Mouse (Mus musculus) midbrain, embryonic 14.5 days (tissue): ENCODE measurements around the gene Pnmal2. TPM values are rescaled to one million over a fixed set of nuclear protein-coding genes. Genes with fewer than 3 reads are reported as not detected.

Source experiments
- ATAC-seq: fragments of 200-750 bp; cut with Nextera tagmentation; 2 replicates; pipeline ENCODE4 v1.8.0; 2017; ENCODE audit warnings: moderate number of reproducible peaks, moderate library complexity; ENCODE audit not compliant: low FRiP score, low TSS enrichment
- DNase-seq: peaks from one replicate; pipeline ENCODE4 v3.0.0-alpha.2; 2015
- H3K27ac ChIP-seq: fragments of 300-500 bp; sonication (generic); replicated peaks from 2 replicates; pipeline ENCODE4 v1.5.1; 2014; ENCODE audit warnings: mild to moderate bottlenecking, low read depth, low read length, moderate library complexity
- H3K27me3 ChIP-seq: fragments of 300-500 bp; sonication (generic); 2 replicates; pipeline ENCODE4 v1.6.1; 2014; ENCODE audit warnings: low read length, control low read depth, mixed read lengths; ENCODE audit not compliant: control insufficient read depth, insufficient read depth
- H3K36me3 ChIP-seq: fragments of 300-500 bp; sonication (generic); 2 replicates; pipeline ENCODE4 v1.6.1; 2014; ENCODE audit warnings: low read length, control low read depth; ENCODE audit not compliant: control insufficient read depth, insufficient read depth
- H3K4me1 ChIP-seq: fragments of 300-500 bp; sonication (generic); 2 replicates; pipeline ENCODE4 v1.6.1; 2014; ENCODE audit warnings: mild to moderate bottlenecking, antibody characterized with exemption, low read length, control low read depth; ENCODE audit not compliant: control insufficient read depth, insufficient read depth
- H3K4me2 ChIP-seq: fragments of 300-500 bp; sonication (generic); 2 replicates; pipeline ENCODE4 v1.6.1; 2014; ENCODE audit warnings: mild to moderate bottlenecking, low read length, moderate library complexity
- H3K4me3 ChIP-seq: fragments of 300-500 bp; sonication (generic); replicated peaks from 2 replicates; pipeline ENCODE4 v1.5.1; 2014; ENCODE audit warnings: low read depth, low read length
- H3K9ac ChIP-seq: fragments of 300-500 bp; sonication (generic); replicated peaks from 2 replicates; pipeline ENCODE4 v1.6.1; 2014; ENCODE audit warnings: mild to moderate bottlenecking, low read length, moderate library complexity
- H3K9me3 ChIP-seq: fragments of 300-500 bp; sonication (generic); 2 replicates; pipeline ENCODE4 v1.6.1; 2016; ENCODE audit warnings: low read length, control low read depth, mixed read lengths; ENCODE audit not compliant: control insufficient read depth
- whole genome bisulfite sequencing: fragments of 180-500 bp; shearing (Covaris S2); extraction: QIAGEN DNeasy Blood & Tissue Kit; methylation state at CpG from one replicate; pipeline ENCODE4 v1.1.7; 2014; 5-methylcytosine and 5-hydroxymethylcytosine counted together
- polyA plus RNA-seq: library from polyadenylated mRNA; unstranded; fragments of >200 nt; fragmentation: Nextera tagmentation; extraction: Ambion mirVana; gene quantifications from 2 replicates; pipeline ENCODE4 v1.2.1, GENCODE M21; 2014

The Pnmal2 gene
- polyA plus RNA-seq, 1 experiment from 2014 or later: 116 TPM

GRCm38 (mm10) chr7:16945419-16945818 is 937 bp downstream of the Pnmal2 start:
- H3K27me3 ChIP-seq: no peaks in the 10 kb centered on the region
- H3K9me3 ChIP-seq: no peaks in the 10 kb centered on the region
- ATAC-seq (no peak), DNase-seq (peak; percentile 53)
- peaks cover 79% of the 10 kb centered on the region for H3K4me1 ChIP-seq
- peak overlapping the region; percentile 97 for H3K27ac ChIP-seq
- H3K36me3 ChIP-seq: peaks cover 11% of the 10 kb centered on the region
- whole genome bisulfite sequencing: 10% methylated on average over 17 of the region's 17 CpGs
- peak overlapping the region; percentile 94 for H3K9ac ChIP-seq
- peak overlapping the region; percentile 80 for H3K4me3 ChIP-seq
- peak overlapping the region; percentile 96 for H3K4me2 ChIP-seq

DNA sequence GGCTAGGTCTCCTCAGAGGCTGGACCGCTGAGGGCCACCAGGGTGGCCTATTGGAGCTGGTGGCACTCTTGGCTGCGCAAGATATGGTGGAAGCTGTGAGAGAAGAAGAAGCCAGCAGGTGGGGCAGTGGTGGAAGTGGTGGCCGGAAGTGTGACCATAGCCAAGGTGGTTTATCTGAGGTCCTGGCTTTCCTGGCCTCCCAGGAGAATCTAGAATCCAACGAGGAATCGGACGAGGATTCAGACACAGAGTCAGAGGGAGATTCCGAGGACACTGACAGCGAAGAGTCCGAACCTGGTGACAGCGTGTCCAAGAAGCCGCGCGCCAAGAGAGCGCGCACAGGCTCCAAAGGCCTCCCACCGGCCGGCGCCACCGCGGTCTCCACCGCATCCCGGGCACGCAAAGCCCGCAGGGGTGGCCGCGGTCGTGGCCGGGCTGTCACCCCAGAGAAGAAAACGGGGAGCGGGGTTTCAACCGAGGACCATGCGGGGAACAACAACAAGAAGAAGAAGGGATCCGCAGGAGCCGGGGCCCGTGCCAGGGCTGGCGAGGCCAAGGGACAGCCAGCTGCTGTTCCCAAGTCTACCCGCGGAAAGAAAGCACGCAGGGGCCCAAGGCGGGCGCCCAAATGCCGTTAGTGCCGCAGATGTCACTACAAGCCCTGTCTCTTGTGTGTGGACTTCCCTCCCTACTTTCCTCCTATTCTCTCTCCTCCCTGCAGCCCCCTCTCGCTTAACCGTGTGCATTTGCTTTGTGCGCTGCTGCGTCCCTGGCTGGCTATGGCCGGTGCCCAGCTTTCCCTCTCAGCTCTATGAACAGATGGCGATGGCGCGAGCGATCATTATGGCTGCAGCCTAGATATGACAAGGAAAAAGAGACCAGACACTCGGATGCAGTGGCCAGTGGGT is 2.2 kb downstream of the Pnmal2 start:
- WGBS: 1% methylated on average over 53 of the region's 53 CpGs
- H3K4me2 ChIP-seq: peak overlapping the region; percentile 96
- peaks cover 70% of the 10 kb centered on the region for H3K4me1 ChIP-seq
- H3K27me3 ChIP-seq: no peaks in the 10 kb centered on the region
- H3K27ac ChIP-seq: peak overlapping the region; percentile 97
- H3K9ac ChIP-seq: peak overlapping the region; percentile 94
- ATAC-seq (no peak), DNase-seq (peak; percentile 64)
- H3K36me3 ChIP-seq: peaks cover 11% of the 10 kb centered on the region
- H3K4me3 ChIP-seq: peak overlapping the region; percentile 80
- no peaks in the 10 kb centered on the region for H3K9me3 ChIP-seq

DNA sequence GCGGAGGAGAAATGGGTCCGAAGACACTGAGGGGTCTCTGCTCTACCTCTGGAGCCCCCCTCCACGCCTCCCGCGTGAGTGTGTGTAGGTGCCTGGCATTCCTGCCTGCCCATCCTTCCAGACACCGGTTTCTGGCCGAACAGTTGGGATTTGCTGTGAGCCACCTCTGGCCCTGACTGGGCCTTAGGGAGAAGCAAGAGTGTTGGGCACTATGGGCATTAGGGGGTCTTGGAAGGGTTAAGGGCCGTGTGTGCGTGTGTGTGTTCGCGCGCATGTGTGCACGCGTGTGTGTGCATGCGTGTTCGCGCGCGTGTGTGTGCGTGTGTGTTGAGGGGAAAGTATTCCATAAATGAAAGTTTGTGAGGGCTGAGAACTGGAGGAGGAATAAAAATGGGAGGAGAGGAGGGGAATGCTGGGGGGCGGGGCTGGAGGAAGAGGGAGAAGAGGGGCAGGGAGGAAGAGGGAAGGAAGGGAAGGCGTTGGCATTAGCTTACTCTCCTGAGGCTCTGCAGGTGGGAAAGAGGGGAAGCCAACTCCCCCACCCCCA is 2.9 kb downstream of the Pnmal2 start:
- ATAC-seq: no peak
- WGBS: 13% methylated on average over 22 of the region's 22 CpGs
- Histone ChIP-seq H3K4me2 (peak overlapping the region; percentile 96), H3K27ac (peak overlapping the region; percentile 97), H3K4me3 (peak overlapping the region; percentile 80), H3K4me1 (peaks cover 65% of the 10 kb centered on the region), H3K9me3 (no peaks in the 10 kb centered on the region), H3K36me3 (peaks cover 11% of the 10 kb centered on the region), H3K27me3 (no peaks in the 10 kb centered on the region), H3K9ac (peak overlapping the region; percentile 94)
- DNase-seq: peak; percentile 46

GRCm38 (mm10) chr7:16947959-16948361 is 3.5 kb downstream of the Pnmal2 start:
- Histone ChIP-seq H3K36me3 (peaks cover 11% of the 10 kb centered on the region), H3K4me3 (peak overlapping the region; percentile 80), H3K27ac (peak overlapping the region; percentile 97), H3K9me3 (no peaks in the 10 kb centered on the region), H3K27me3 (no peaks in the 10 kb centered on the region), H3K4me2 (peak overlapping the region; percentile 96), H3K4me1 (peaks cover 60% of the 10 kb centered on the region), H3K9ac (peak overlapping the region; percentile 94)
- ATAC-seq (no peak), DNase-seq (peak; percentile 71)
- 6% methylated on average over 4 of the region's 4 CpGs for WGBS

- Histone ChIP-seq H3K4me3 (peak overlapping the region; percentile 80), H3K4me1 (peaks cover 49% of the 10 kb centered on the region), H3K36me3 (peaks cover 11% of the 10 kb centered on the region), H3K4me2 (peak overlapping the region; percentile 96), H3K27ac (peak overlapping the region; percentile 97), H3K27me3 (no peaks in the 10 kb centered on the region), H3K9ac (peak overlapping the region; percentile 94), H3K9me3 (no peaks in the 10 kb centered on the region)
- no peak for ATAC-seq
- 51% methylated on average over 8 of the region's 8 CpGs for WGBS
- DNase-seq: peak; percentile 34
Measured at GRCm38 (mm10) chr7:16948923-16949458, 4.5 kb downstream of the Pnmal2 start.

- Histone ChIP-seq H3K27me3 (no peaks in the 10 kb centered on the region), H3K4me2 (peak overlapping the region; percentile 96), H3K9ac (peak overlapping the region; percentile 42; the same call in 1 of the 2 replicates), H3K4me3 (peak overlapping the region; percentile 80), H3K9me3 (no peaks in the 10 kb centered on the region), H3K36me3 (peaks cover 11% of the 10 kb centered on the region), H3K4me1 (peaks cover 46% of the 10 kb centered on the region), H3K27ac (peak overlapping the region; percentile 75)
- WGBS: 11% methylated on average over 29 of the region's 29 CpGs
- DNase-seq: peak; percentile 91
- ATAC-seq: peak; percentile 65
Measured at GRCm38 (mm10) chr7:16949908-16950841, 5.7 kb downstream of the Pnmal2 start.

DNA sequence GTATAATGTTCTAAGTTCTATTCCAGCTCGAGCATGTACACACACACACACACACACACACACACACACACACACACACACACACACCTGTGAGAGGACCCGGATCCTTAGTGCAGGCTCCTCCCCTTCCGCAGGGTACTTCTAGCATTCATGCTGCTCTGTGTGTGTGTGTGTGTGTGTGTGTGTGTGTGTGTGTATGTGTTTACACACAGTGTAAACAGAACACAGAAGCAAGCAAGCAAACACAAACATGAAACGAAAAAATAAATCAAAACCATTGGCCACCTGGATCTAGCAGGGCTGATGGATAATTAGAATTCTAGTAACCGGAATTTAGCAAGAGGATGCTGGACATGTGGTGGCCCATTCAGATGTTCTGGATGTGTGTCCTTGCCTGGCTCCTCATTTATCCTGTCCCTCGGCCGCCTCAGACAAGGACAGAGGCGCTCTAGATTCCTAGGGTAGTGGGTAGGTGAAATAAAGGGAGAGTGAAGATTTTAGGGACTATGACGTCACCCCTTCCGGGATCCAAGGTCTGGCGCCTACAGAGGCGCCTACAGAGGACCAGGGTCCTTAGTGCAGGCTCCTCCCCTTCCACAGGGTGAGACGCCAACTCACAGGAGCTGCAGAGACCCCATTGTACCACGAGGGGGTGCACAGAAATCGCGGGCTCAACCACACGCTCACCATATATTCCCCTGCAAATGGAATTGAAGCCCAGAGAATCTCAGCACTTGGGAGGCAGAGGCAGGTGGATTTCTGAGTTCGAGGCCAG is 6.6 kb downstream of the Pnmal2 start:
- WGBS: 30% methylated on average over 18 of the region's 18 CpGs
- Histone ChIP-seq H3K27me3 (no peaks in the 10 kb centered on the region), H3K36me3 (peaks cover 11% of the 10 kb centered on the region), H3K4me2 (no peak overlapping the region), H3K4me3 (no peak overlapping the region), H3K9me3 (no peaks in the 10 kb centered on the region), H3K27ac (peak overlapping the region; percentile 75; the same call in 1 of the 2 replicates), H3K4me1 (peaks cover 37% of the 10 kb centered on the region), H3K9ac (no peak overlapping the region)
- ATAC-seq: peak; percentile 57; the same call in 1 of the 2 replicates
- peak; percentile 90 for DNase-seq
